Mouse (Mus musculus) spleen, postnatal 14 days (tissue): ENCODE measurements around the gene Rbpjl.

Experiments
- DNase-seq, 2 experiments: peaks; one replicate each; pipeline ENCODE4 v3.0.0; 2021 to 2022; ENCODE audit warnings: low spot score in 2 of 2

The Rbpjl gene

DNA sequence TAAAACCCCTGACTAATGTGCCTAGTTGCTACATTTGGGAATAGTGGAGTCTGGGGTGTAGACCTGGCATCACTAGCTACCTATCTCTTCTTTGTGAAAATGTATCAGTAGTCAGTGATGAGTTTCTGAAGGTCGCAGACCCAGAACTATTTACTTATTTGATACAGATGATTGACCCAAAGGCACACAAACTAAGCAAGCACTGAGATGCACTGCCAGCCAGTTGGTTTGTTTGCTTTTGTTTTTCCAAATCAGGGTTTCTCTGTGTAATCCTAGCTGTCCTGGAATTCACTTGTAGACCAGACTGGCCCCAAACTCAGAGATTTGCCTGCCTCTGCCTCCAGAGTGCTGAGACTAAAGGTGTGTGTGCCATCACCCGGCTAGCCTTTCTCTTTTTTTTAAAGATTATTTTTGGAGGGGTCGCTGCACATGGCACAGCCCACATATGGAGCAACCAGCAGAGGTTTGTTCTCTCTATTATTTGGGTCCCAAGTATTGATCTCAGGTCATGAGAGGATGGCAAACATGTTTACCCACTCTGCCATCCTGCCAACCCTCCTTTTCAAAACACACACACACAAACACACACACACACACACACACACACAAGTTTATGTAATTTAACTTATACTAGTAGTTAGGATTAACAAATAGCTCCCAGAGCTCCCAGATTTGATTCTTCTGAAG is 42.6 kb downstream of the Rbpjl start:
- no peak for DNase-seq

DNA sequence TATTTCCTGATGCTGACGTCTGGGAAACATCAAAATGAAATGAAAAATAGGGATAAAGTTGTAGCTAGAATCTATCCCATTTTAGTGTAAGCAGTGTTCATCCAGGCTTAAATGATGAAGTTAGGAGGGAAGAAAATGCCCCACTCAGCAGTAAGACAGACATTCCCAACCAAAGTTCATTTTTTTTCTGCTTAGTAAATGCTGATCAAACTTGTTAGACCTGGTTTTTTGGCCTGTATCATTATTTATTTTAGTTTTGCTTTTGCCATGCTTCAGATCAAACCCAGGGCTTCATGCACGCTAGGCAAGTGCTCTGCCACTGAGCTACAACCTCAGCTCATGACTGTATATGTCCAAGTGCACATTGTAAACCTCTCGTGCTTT is 43.1 kb downstream of the Rbpjl start:
- no peak for DNase-seq

DNA sequence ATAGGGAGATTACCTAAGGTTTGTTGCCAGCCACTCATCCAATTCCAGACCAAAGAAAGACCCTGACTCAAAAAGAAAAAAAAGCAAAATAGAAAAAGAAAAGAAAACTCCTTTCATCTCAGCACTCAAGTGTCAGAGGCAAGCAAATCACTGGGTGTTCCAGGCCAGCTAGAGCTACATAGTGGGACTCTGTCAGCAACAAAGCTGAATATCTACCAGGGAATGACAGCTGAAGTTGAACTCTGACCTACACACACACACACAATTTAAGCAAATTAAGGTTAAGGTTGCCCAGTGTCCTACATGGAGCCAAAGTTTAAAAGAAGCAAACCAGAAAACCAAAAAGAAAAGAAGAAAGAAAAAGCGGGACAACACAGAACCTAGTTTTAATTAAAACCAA is 45.2 kb downstream of the Rbpjl start:
- DNase-seq: no peak

DNA sequence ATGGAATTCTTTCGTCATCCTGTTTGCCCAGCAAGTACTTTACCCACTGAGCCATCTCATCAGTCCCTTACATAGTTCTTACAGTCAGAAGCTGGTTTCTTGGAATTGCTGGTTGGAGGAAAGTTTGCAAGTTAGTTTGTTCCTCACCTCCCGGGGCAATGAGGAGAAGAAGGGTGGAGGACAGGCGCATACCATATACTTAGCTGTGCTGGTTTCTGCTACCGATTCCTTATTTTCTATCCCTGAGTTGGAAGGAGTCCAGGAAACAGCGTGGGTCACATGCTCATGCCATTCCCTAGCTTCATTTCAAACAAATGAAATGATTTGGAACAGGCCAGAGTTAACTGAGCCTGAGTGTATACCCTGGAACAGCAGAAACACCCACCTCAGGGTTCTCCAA is 46.0 kb downstream of the Rbpjl start:
- DNase-seq: no peak

DNA sequence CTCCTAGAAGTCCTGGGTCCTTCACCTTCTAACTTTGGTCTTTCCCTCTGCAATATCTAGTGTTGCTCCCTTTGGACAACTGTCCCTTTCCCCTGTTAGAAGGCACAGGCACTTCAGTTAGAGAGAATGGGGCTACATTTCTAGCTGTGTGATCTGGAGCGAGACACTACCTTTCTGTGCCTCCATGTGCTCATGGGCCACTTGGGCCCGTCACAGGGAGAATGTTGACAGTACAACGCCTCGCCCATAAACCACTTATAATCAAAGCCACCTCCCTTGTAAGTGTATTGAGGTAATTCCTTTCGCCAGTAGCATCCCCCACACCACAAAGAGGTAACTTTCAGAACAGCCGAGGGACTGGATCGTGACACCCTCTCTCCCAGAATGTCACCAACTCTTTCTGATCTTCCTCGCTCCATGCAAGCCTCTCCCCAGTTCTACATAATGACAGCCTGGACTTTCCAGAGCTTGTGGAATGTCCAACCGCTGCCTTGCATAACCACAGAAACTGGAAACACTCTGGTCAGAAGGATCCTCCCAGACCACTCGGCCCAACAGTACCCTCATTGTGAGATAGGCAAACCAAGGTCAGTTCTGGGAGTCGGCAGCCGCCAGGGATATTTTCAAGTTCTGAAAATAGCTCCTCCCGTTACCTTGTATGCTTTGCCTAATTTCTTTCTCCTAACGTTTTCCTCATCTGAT is 46.6 kb downstream of the Rbpjl start:
- no peak for DNase-seq

DNA sequence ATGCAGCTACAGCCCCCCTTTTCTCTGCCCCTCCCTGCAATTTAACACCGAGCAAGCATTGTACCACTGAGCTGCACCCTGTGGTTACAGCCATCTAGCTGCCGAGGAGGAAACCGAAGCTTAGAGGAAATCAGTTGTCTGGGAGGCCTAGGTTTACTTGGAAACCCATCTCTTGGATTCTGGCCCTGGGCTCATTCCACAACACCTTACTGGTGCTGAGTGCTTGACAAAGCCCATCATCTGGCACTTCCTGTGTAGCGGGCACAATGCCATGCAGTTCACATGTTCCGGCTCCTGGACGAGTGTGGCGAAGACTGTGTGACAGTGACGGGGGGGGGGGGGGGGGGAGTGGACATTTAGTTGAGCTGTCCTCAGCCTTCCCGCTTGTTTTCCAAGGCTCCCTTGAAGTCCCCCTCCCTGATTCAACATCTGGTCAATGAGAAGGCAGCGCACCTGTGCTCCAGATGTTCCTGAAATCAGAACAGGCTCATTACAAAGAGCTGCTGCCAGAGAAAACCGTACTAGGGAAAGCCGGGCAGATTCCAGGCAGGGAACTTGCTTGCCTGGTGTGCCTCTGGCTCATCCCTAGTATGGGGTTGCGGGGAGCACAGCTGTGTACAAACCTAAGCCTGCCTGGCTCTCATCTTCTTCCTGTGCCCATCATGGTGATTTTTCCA is 49.2 kb downstream of the Rbpjl start:
- no peak for DNase-seq

DNA sequence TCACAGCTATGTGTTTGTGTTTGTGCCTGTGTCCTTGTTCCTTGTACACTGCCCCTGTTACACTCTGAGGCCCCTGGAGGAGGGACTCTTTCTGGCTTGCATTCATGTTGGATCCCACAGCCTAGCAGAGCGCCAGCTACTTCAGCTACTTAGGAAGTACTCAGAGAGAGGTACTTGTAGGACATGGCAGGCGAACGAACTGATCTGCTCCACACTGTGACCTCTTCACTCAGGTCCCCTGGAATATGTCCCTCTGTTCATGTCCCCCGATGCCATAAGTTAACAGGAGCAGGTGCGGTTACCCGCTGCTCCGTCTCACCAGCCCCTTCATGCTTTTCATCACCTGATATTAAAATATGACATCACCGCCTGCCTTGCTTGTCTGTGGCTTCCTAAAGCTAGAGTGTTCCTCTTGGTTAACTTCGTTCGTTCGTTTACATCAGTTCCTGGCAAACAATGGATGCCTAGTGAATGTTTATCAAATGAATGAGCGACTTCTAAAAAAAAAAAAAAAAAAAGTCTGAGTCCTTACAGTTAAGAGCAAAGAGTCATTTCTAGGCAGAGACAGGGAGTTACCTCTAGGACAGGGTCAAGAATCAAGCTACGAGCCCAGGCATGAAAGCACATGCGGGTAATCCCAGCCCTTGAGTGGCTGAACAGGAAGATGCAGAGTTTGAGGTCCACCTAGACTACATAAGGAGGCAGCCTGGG is 50.3 kb downstream of the Rbpjl start:
- DNase-seq: no peak

DNA sequence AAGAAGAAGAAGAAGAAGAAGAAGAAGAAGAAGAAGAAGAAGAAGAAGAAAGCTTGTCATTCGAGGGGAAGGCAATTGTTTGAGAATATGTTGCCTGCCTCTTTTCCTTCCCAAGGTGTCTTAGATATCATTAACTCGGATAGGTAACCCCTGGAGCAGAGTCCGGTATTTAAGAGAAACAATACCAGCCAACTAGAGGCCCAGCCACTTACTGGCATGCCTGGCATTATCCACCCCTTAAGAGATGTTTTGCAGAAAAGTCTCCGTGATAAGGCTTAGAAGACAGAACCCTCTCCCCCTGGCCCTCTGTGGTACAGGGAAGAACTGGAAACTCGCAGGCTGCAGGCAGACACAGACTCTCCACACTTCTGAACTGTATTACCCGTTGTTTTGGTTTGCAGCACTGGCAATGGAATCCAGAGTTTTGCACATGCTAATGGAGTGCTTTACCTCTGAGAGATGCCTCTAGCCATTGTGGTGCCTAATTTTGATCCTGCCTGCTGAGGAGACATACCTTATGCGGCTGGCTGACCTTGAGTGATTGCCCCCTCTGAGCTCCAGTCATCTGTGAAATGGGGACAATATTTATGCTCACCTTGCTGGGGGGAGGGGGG is 51.1 kb downstream of the Rbpjl start:
- no peak for DNase-seq

DNA sequence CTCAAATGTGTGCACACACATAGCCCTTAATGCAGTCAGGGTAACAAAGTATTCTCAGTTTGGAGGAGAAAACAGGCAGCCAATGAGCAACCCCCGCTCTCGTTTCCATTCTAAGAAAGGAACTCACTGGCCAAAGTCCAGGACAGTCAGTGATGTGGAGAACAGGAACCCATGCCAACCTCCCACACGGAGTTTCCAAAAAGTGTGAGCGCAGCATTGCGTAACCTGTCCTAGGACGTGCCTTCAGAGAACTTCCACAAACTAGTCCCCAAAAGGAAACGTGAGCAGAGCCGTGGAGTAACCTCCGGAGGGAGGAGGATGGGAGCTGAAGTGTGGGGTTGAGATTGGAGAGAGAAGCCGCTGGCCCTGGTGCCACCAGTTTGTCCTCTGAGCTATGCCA is 51.9 kb downstream of the Rbpjl start:
- no peak for DNase-seq

DNA sequence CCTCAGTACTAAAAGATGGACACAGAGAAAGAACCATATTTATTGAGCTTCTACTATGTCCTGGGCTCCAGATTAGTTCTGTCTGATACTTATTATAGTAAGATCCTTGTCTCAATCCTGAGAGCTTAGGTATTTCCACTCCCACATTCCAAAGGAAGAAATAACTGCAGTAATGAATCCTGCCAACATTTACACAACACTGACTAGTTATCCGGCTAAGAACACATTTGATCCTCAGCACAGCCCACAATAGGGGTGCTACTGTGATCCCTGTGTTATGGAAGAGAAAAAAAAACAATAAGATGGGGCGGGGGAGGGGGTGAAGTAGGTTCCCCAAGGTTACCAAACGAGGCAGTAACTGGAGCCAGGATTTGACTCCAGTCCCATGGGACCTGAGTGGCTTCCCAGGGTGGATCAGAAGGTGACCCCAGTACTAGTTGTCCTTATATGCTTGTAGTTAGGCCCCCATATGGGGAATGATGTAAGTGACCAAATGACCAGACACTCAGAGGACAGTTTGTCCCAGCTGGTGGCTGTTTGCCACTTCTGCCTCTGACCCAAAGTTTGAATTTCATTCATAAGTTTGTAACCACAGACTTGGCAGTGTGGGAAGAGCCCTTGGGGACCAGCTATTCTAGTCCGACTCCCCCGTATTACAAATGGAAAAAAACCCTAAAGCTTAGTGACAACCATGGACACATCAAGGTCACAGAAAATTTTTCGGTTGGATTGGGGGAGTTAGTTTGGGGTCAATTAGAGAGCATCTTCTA is 52.7 kb downstream of the Rbpjl start:
- no peak for DNase-seq

DNA sequence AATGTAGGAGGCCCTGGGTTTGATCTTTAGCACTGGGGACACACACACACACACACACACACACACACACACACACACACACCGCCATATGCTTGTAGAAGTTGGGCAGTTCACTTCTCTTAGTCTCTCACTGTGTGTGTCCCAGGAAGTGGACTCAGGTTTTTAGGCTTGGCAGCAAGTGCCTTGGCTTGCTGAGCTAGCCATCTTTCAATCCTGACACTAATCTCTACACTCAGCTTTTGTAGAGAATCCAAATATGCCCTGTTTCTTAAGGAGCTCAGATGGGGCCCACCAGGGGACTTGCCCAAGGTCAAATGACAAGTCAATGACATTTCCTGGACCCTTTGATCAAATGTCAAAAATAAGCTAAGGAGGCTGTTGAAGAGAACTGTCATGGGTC is 53.5 kb downstream of the Rbpjl start:
- DNase-seq: no peak

DNA sequence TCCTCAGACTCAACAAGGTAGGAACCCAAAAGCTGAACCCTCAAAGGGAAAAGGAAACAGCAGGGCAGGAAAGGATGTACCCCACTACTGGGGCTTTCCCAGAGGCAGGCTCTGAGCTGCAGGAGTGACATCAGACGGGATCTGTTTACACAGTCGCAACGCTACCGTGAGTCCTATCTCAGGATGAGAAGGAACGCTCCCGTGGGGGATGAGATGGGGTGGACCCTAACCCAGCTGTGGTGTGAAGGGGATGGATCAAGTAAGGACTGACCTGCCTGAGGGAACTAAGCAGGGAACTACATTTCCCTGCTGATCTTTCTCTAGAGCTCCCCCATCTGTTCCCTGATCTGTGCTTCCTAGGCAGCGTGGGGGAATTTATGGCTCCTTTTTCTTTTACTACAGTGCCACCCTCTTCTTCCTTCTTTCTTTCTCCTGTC is 53.9 kb downstream of the Rbpjl start, which contains the start of gene Sys1:
Sys1 (plus strand) TSS at position 101 of the 437 bp plus-strand sequence.
- DNase-seq: no peak

DNA sequence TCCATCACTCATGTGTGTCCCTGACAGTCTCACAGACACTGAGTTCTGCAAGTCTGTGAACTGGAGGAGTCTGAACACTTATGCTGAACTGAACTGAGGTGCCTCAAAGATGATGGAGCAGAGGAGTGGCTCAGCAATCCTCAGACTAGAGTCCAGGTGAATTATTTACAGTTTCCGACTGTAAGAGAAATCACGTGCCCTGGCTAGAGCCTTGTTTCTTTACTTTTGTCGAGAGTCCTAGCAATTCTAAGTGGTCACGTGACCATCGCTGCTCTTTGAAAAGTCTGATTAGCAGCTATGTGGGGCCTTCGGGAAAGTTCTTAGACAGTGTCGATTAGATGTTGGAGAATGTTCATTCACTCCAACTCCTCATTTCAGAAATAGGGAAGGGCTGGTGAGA is 55.0 kb downstream of the Rbpjl start:
- DNase-seq: no peak

DNA sequence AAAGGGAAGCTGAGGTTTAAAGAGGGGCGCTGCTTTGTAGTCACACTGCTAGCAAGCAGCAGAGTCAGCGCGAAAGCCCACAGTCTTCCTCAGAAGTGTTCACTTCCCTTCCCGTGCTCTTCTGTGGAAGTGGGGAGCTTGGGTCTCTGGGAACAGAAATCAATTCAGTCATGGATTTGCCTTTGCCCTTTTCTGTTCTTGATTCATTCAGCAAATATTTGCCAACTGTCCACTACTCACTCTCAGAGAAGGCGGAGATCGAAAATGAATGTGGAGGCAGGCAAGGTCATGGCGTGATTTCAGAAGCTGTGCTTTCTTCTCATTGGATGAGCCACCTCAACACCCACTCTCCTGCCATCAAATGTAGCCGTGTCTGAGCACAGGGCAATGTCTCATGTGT is 55.6 kb downstream of the Rbpjl start:
- DNase-seq: no peak

DNA sequence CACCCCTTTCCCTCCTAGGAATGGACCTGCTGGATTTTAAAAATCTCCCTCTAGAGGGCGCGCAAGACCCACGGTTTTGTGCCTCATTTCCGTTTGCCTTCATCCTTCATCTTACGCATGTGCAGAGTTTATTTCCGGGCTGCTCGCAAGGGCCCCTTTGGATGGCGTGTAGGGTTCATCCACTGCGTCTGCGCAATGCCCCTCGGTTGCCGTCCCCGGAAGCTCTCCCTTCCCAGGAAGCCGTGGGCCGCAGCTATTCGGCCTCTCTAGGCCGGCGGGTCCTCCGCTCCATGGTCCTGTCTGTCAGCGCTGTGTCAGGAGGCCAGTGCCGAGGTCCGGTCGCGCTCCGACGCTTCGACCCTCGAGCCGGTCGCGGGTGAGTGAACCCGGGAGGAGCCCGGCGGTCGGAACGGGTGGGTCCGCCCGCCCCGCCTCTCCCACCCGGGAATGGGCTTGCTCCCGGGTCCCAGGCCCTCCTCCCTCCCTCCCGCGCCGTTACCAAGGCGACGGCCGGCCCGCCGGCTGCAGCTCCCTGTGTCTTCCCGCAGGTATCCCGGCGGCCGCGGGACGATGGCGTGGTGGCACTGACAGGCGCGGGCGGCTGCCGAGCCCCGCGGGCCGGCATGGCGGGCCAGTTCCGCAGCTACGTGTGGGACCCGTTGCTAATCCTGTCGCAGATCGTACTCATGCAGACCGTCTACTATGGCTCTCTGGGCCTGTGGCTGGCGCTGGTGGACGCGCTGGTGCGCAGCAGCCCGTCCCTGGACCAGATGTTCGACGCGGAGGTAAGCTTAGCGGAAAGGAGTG is 58.0 kb downstream of the Rbpjl start, which contains the start of gene Gm20458:
Gm20458 (plus strand) TSS at position 223 of the 807 bp plus-strand sequence.
- peak; percentile 80 to 85 for DNase-seq
